In the genomic region with DNA sequence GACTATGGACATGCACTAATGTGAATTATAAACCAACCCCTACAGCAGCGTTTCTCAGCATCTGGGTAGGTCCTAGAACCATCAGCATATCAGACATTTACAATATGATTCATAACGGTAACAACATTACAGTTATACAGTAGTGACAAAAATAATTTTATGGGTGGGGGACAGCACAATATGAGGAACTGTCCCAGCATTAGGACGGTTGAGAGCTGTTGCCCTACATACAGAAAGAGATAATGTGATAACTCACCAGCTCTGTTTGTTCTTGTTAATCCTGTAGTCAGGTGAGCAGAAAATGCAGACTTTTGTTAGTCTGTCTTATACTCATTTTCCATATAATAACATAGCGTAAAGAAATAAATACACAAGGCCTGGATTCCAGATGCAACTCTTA, we compare ENCODE assay signal across 22 mouse cellular contexts.
DNase-seq lines count a peak whose midpoint lies in the region; ATAC-seq and TF ChIP-seq lines count a peak whose summit lies in the region.
"Had no signal": no experiment of that assay in that cellular context is flagged by ENCODE, and none has a peak within 500 bp of the region (broad histone marks: within the 10 kb centered on the region; RNA-seq: fewer than 3 reads in every experiment).

No protein-coding gene starts in this region.

- no peaks in the 10 kb centered on the region for H3K9me3 ChIP-seq in forebrain, embryonic 12.5 days
- H3K9me3 ChIP-seq in forebrain, embryonic 11.5 days (ENCODE audit: control insufficient read depth, low read length): no peaks in the 10 kb centered on the region
- H3K9me3 ChIP-seq in forebrain, embryonic 15.5 days: no peaks in the 10 kb centered on the region
- no peaks in the 10 kb centered on the region for H3K9me3 ChIP-seq in forebrain, embryonic 13.5 days (replicated peaks)
- no peaks in the 10 kb centered on the region for H3K9me3 ChIP-seq in hindbrain, embryonic 11.5 days (ENCODE audit: control insufficient read depth, low read length)
- no peaks in the 10 kb centered on the region for H3K9me3 ChIP-seq in hindbrain, postnatal 0 days (ENCODE audit: low read length)
- no peaks in the 10 kb centered on the region for H3K9me3 ChIP-seq in neural tube, embryonic 12.5 days
- H3K9me3 ChIP-seq: embryonic facial prominence, embryonic 12.5 days had no signal

- H3K4me1 ChIP-seq in forebrain, embryonic 12.5 days: peaks cover 12% of the 10 kb centered on the region
- H3K4me1 ChIP-seq in forebrain, embryonic 11.5 days (replicated peaks; ENCODE audit: control insufficient read depth, insufficient read depth, low read length): peaks cover 6% of the 10 kb centered on the region; the same call in 1 of the 2 replicates
- peaks cover 12% of the 10 kb centered on the region for H3K4me1 ChIP-seq in forebrain, embryonic 15.5 days
- peaks cover 16% of the 10 kb centered on the region for H3K4me1 ChIP-seq in forebrain, embryonic 13.5 days
- 0 out of 2 replicates have a peak, but pooled peaks cover 3% of the 10 kb centered on the region for H3K4me1 ChIP-seq in hindbrain, embryonic 11.5 days (replicated peaks; ENCODE audit: control insufficient read depth, insufficient read depth, low read length)
- no peaks in the 10 kb centered on the region for H3K4me1 ChIP-seq in hindbrain, postnatal 0 days (ENCODE audit: insufficient read depth, low read length)
- no peaks in the 10 kb centered on the region for H3K4me1 ChIP-seq in neural tube, embryonic 12.5 days

- no peak for DNase-seq in forebrain, embryonic 11.5 days (ENCODE audit: low spot score)
- no peak for DNase-seq in hindbrain, embryonic 11.5 days (ENCODE audit: low spot score)
- no peak for DNase-seq in hindbrain, postnatal 0 days (ENCODE audit: low spot score)
- no peak for DNase-seq in neural tube, embryonic 10.5 days (ENCODE audit: extremely low spot score, low spot score)
- DNase-seq: adrenal gland, adult 2 months; adrenal gland, postnatal 10 days; adrenal gland, postnatal 25 days; B cell, adult 2 months; cerebellum, adult 11 months; cerebellum, adult 18-20 months; cerebellum, adult 8-10 months; cerebellum, adult 9-11 months; cerebellum, postnatal 36 days; forebrain, postnatal 0 days had no signal

- H3K4me3 ChIP-seq in forebrain, embryonic 12.5 days (replicated peaks): no peak overlapping the region
- no peak overlapping the region for H3K4me3 ChIP-seq in forebrain, embryonic 11.5 days (ENCODE audit: low read depth, low read length)
- H3K4me3 ChIP-seq in forebrain, embryonic 15.5 days: no peak overlapping the region
- H3K4me3 ChIP-seq in forebrain, embryonic 13.5 days: no peak overlapping the region
- H3K4me3 ChIP-seq in hindbrain, embryonic 11.5 days (ENCODE audit: low read depth, low read length): no peak overlapping the region
- no peak overlapping the region for H3K4me3 ChIP-seq in hindbrain, postnatal 0 days (ENCODE audit: low read length)
- no peak overlapping the region for H3K4me3 ChIP-seq in neural tube, embryonic 12.5 days
- H3K4me3 ChIP-seq: embryonic facial prominence, embryonic 12.5 days had no signal

- no peak overlapping the region for H3K9ac ChIP-seq in forebrain, embryonic 12.5 days
- no peak overlapping the region for H3K9ac ChIP-seq in forebrain, embryonic 11.5 days (ENCODE audit: low read length)
- H3K9ac ChIP-seq in forebrain, embryonic 15.5 days (replicated peaks): no peak overlapping the region
- no peak overlapping the region for H3K9ac ChIP-seq in forebrain, embryonic 13.5 days
- H3K9ac ChIP-seq in hindbrain, embryonic 11.5 days (ENCODE audit: low read depth, low read length): no peak overlapping the region
- no peak overlapping the region for H3K9ac ChIP-seq in hindbrain, postnatal 0 days (replicated peaks; ENCODE audit: low read length)
- no peak overlapping the region for H3K9ac ChIP-seq in neural tube, embryonic 12.5 days
- H3K9ac ChIP-seq: embryonic facial prominence, embryonic 12.5 days; forebrain, postnatal 0 days had no signal

- TF ChIP-seq CTCF in hindbrain, postnatal 0 days (IDR thresholded peaks at IDR 0.05; ENCODE audit: low read depth): no peak

- no peak overlapping the region for H3K4me2 ChIP-seq in forebrain, embryonic 12.5 days
- H3K4me2 ChIP-seq in forebrain, embryonic 11.5 days (ENCODE audit: low read depth, low read length, severe bottlenecking): no peak overlapping the region
- H3K4me2 ChIP-seq in forebrain, embryonic 15.5 days (replicated peaks): no peak overlapping the region
- H3K4me2 ChIP-seq in forebrain, embryonic 13.5 days: no peak overlapping the region
- no peak overlapping the region for H3K4me2 ChIP-seq in hindbrain, embryonic 11.5 days (replicated peaks; ENCODE audit: low read depth, low read length)
- no peak overlapping the region for H3K4me2 ChIP-seq in hindbrain, postnatal 0 days (ENCODE audit: low read depth, low read length)
- no peak overlapping the region for H3K4me2 ChIP-seq in neural tube, embryonic 12.5 days (replicated peaks)
- H3K4me2 ChIP-seq: embryonic facial prominence, embryonic 12.5 days had no signal

- peak overlapping the region; percentile 56 for H3K27ac ChIP-seq in forebrain, embryonic 12.5 days
- no peak overlapping the region for H3K27ac ChIP-seq in forebrain, embryonic 11.5 days (ENCODE audit: low read depth, low read length)
- peak overlapping the region; percentile 62; the same call in 1 of the 2 replicates for H3K27ac ChIP-seq in forebrain, embryonic 15.5 days (replicated peaks)
- H3K27ac ChIP-seq in forebrain, embryonic 13.5 days: no peak overlapping the region
- peak overlapping the region; percentile 13; the same call in 1 of the 2 replicates for H3K27ac ChIP-seq in hindbrain, embryonic 11.5 days (ENCODE audit: low read depth, low read length)
- no peak overlapping the region for H3K27ac ChIP-seq in hindbrain, postnatal 0 days
- no peak overlapping the region for H3K27ac ChIP-seq in neural tube, embryonic 12.5 days
- H3K27ac ChIP-seq: embryonic facial prominence, embryonic 12.5 days had no signal

- H3K36me3 ChIP-seq in forebrain, embryonic 12.5 days (replicated peaks): no peaks in the 10 kb centered on the region
- H3K36me3 ChIP-seq in forebrain, embryonic 11.5 days (ENCODE audit: control insufficient read depth, insufficient read depth, low read length): no peaks in the 10 kb centered on the region
- H3K36me3 ChIP-seq in forebrain, embryonic 15.5 days: no peaks in the 10 kb centered on the region
- no peaks in the 10 kb centered on the region for H3K36me3 ChIP-seq in forebrain, embryonic 13.5 days (ENCODE audit: poor library complexity, severe bottlenecking)
- H3K36me3 ChIP-seq in hindbrain, embryonic 11.5 days (ENCODE audit: control insufficient read depth, insufficient read depth, low read length): no peaks in the 10 kb centered on the region
- H3K36me3 ChIP-seq in hindbrain, postnatal 0 days (ENCODE audit: insufficient read depth, low read length): no peaks in the 10 kb centered on the region
- H3K36me3 ChIP-seq in neural tube, embryonic 12.5 days: no peaks in the 10 kb centered on the region
- H3K36me3 ChIP-seq: embryonic facial prominence, embryonic 12.5 days; G1E had no signal

- H3K27me3 ChIP-seq in forebrain, embryonic 12.5 days: no peaks in the 10 kb centered on the region
- no peaks in the 10 kb centered on the region for H3K27me3 ChIP-seq in forebrain, embryonic 11.5 days (ENCODE audit: control insufficient read depth, insufficient read depth, low read length)
- no peaks in the 10 kb centered on the region for H3K27me3 ChIP-seq in forebrain, embryonic 15.5 days
- H3K27me3 ChIP-seq in forebrain, embryonic 13.5 days: no peaks in the 10 kb centered on the region
- H3K27me3 ChIP-seq in hindbrain, embryonic 11.5 days (ENCODE audit: control insufficient read depth, insufficient read depth, low read length): no peaks in the 10 kb centered on the region
- H3K27me3 ChIP-seq in hindbrain, postnatal 0 days (ENCODE audit: insufficient read depth, low read length): no peaks in the 10 kb centered on the region
- H3K27me3 ChIP-seq in neural tube, embryonic 12.5 days (replicated peaks): no peaks in the 10 kb centered on the region
- H3K27me3 ChIP-seq: CH12.LX; embryonic facial prominence, embryonic 12.5 days had no signal

- WGBS in forebrain, embryonic 12.5 days: 82% methylated on average over 4 of the region's 4 CpGs
- WGBS in forebrain, embryonic 11.5 days: 84% methylated on average over 4 of the region's 4 CpGs
- WGBS in forebrain, embryonic 15.5 days: 77% methylated on average over 4 of the region's 4 CpGs
- 82% methylated on average over 4 of the region's 4 CpGs for WGBS in forebrain, embryonic 13.5 days
- 84% methylated on average over 4 of the region's 4 CpGs for WGBS in hindbrain, embryonic 11.5 days
- 86% methylated on average over 4 of the region's 4 CpGs for WGBS in hindbrain, postnatal 0 days
- WGBS in neural tube, embryonic 12.5 days: 88% methylated on average over 4 of the region's 4 CpGs

- ATAC-seq in forebrain, embryonic 12.5 days (ENCODE audit: low FRiP score): no peak
- no peak for ATAC-seq in forebrain, embryonic 11.5 days (replicated peaks; ENCODE audit: low FRiP score)
- ATAC-seq in forebrain, embryonic 15.5 days (replicated peaks): no peak
- no peak for ATAC-seq in forebrain, embryonic 13.5 days
- ATAC-seq in hindbrain, embryonic 11.5 days (ENCODE audit: low FRiP score): no peak
- no peak; the same call in 1 of the 2 replicates for ATAC-seq in hindbrain, postnatal 0 days
- ATAC-seq in neural tube, embryonic 12.5 days (ENCODE audit: low FRiP score, low read depth): 0 out of 2 replicates have a peak, but pooled peaks have one; percentile 12
- ATAC-seq: CD4-positive, CD25-positive, alpha-beta regulatory T cell, adult 4 months had no signal

Comparison
In these comparisons a context has a peak if more than half of its experiments do, and no peak if none do; other contexts are left out.
1. H3K27ac ChIP-seq: peak in forebrain, embryonic 12.5 days (single experiment), forebrain, embryonic 15.5 days (single experiment) and hindbrain, embryonic 11.5 days (single experiment); none in forebrain, embryonic 11.5 days (single experiment), forebrain, embryonic 13.5 days (single experiment), hindbrain, postnatal 0 days (single experiment) and neural tube, embryonic 12.5 days (single experiment).